Mouse (Mus musculus): ENCODE measurements around the gene Npnt. TPM values are rescaled to one million over a fixed set of nuclear protein-coding genes. Genes with fewer than 3 reads are reported as not detected.
A peak's percentile ranks its signal among the peaks of the same experiment; 100 is the strongest.

The Npnt gene
- polyA plus RNA-seq, 1 experiment from 2014 or later = 126 TPM

GRCm38 (mm10) chr3:132865596-132865995, 84.5 kb downstream of the Npnt start:
- 68% methylated on average over 4 of the region's 4 CpGs for WGBS
- Histone ChIP-seq H3K27ac (peak overlapping the region; percentile 87), H3K36me3 (no peaks in the 10 kb centered on the region), H3K4me1 (peaks cover 42% of the 10 kb centered on the region), H3K9ac (no peak overlapping the region), H3K9me3 (replicated peaks) (no peaks in the 10 kb centered on the region), H3K4me3 (replicated peaks) (no peak overlapping the region), H3K27me3 (no peaks in the 10 kb centered on the region), H3K4me2 (0 out of 2 replicates have a peak overlapping the region, but pooled peaks have one; percentile 28)
- peak; percentile 89 for ATAC-seq (replicated peaks; ENCODE audit: low FRiP score)

- no peaks in the 10 kb centered on the region for H3K27me3 ChIP-seq
- no peak overlapping the region for H3K9ac ChIP-seq
- peak overlapping the region; percentile 87 for H3K27ac ChIP-seq
- no peaks in the 10 kb centered on the region for H3K9me3 ChIP-seq (replicated peaks)
- H3K4me2 ChIP-seq = no peak overlapping the region
- no peak overlapping the region for H3K4me3 ChIP-seq (replicated peaks)
- H3K36me3 ChIP-seq = no peaks in the 10 kb centered on the region
- 86% methylated on average over 8 of the region's 8 CpGs for WGBS
- ATAC-seq (replicated peaks; ENCODE audit: low FRiP score) = no peak
- H3K4me1 ChIP-seq = peaks cover 44% of the 10 kb centered on the region
Measured at GRCm38 (mm10) chr3:132864986-132865385, 85.1 kb downstream of the Npnt start.

- 76% methylated on average over 14 of the region's 14 CpGs for WGBS
- Histone ChIP-seq H3K36me3 (no peaks in the 10 kb centered on the region), H3K27ac (peak overlapping the region; percentile 87), H3K4me3 (replicated peaks) (no peak overlapping the region), H3K9ac (no peak overlapping the region), H3K4me2 (no peak overlapping the region), H3K4me1 (peaks cover 47% of the 10 kb centered on the region), H3K9me3 (replicated peaks) (no peaks in the 10 kb centered on the region), H3K27me3 (no peaks in the 10 kb centered on the region)
- no peak for ATAC-seq (replicated peaks; ENCODE audit: low FRiP score)
Measured at GRCm38 (mm10) chr3:132864329-132864919, 85.7 kb downstream of the Npnt start.

GRCm38 (mm10) chr3:132863843-132864242, 86.2 kb downstream of the Npnt start:
- no peak overlapping the region for H3K4me3 ChIP-seq (replicated peaks)
- peaks cover 47% of the 10 kb centered on the region for H3K4me1 ChIP-seq
- WGBS = 70% methylated on average over 13 of the region's 13 CpGs
- no peaks in the 10 kb centered on the region for H3K36me3 ChIP-seq
- ATAC-seq (replicated peaks; ENCODE audit: low FRiP score) = no peak
- H3K27ac ChIP-seq = peak overlapping the region; percentile 87
- no peaks in the 10 kb centered on the region for H3K9me3 ChIP-seq (replicated peaks)
- no peak overlapping the region for H3K4me2 ChIP-seq
- no peaks in the 10 kb centered on the region for H3K27me3 ChIP-seq
- no peak overlapping the region for H3K9ac ChIP-seq

GRCm38 (mm10) chr3:132860796-132861195, 89.3 kb downstream of the Npnt start:
- H3K36me3 ChIP-seq = no peaks in the 10 kb centered on the region
- H3K9me3 ChIP-seq (replicated peaks) = no peaks in the 10 kb centered on the region
- no peak overlapping the region for H3K9ac ChIP-seq
- H3K4me3 ChIP-seq (replicated peaks) = no peak overlapping the region
- H3K27ac ChIP-seq = no peak overlapping the region
- H3K4me2 ChIP-seq = no peak overlapping the region
- H3K4me1 ChIP-seq = peaks cover 51% of the 10 kb centered on the region
- ATAC-seq (replicated peaks; ENCODE audit: low FRiP score) = no peak
- WGBS = 72% methylated on average over 8 of the region's 8 CpGs
- H3K27me3 ChIP-seq = no peaks in the 10 kb centered on the region

- H3K9ac ChIP-seq = no peak overlapping the region
- ATAC-seq (replicated peaks; ENCODE audit: low FRiP score) = no peak
- H3K36me3 ChIP-seq = no peaks in the 10 kb centered on the region
- 87% methylated on average over 7 of the region's 7 CpGs for WGBS
- no peak overlapping the region for H3K27ac ChIP-seq
- no peak overlapping the region for H3K4me3 ChIP-seq (replicated peaks)
- H3K4me1 ChIP-seq = peaks cover 50% of the 10 kb centered on the region
- H3K4me2 ChIP-seq = no peak overlapping the region
- no peaks in the 10 kb centered on the region for H3K27me3 ChIP-seq
- no peaks in the 10 kb centered on the region for H3K9me3 ChIP-seq (replicated peaks)
Measured at GRCm38 (mm10) chr3:132859573-132859972, 90.5 kb downstream of the Npnt start.

GRCm38 (mm10) chr3:132858849-132859248, 91.2 kb downstream of the Npnt start:
- Histone ChIP-seq H3K27ac (0 out of 2 replicates have a peak overlapping the region, but pooled peaks have one; percentile 0), H3K4me2 (no peak overlapping the region), H3K27me3 (no peaks in the 10 kb centered on the region), H3K9ac (no peak overlapping the region), H3K4me3 (replicated peaks) (no peak overlapping the region), H3K36me3 (no peaks in the 10 kb centered on the region), H3K4me1 (peaks cover 45% of the 10 kb centered on the region), H3K9me3 (replicated peaks) (no peaks in the 10 kb centered on the region)
- no peak for ATAC-seq (replicated peaks; ENCODE audit: low FRiP score)
- WGBS = 63% methylated on average over 11 of the region's 11 CpGs

GRCm38 (mm10) chr3:132856651-132857050, 93.4 kb downstream of the Npnt start:
- ATAC-seq (replicated peaks; ENCODE audit: low FRiP score) = no peak
- Histone ChIP-seq H3K4me1 (peaks cover 51% of the 10 kb centered on the region), H3K27me3 (no peaks in the 10 kb centered on the region), H3K4me2 (no peak overlapping the region), H3K9ac (no peak overlapping the region), H3K4me3 (replicated peaks) (no peak overlapping the region), H3K27ac (no peak overlapping the region), H3K9me3 (replicated peaks) (no peaks in the 10 kb centered on the region), H3K36me3 (no peaks in the 10 kb centered on the region)
- WGBS = 18% methylated on average over 6 of the region's 6 CpGs

GRCm38 (mm10) chr3:132855458-132856212, 94.5 kb downstream of the Npnt start:
- 0 out of 2 replicates have a peak overlapping the region, but pooled peaks have one; percentile 12 for H3K4me2 ChIP-seq
- H3K4me3 ChIP-seq (replicated peaks) = no peak overlapping the region
- WGBS = 46% methylated on average over 9 of the region's 9 CpGs
- no peaks in the 10 kb centered on the region for H3K36me3 ChIP-seq
- H3K4me1 ChIP-seq = peaks cover 48% of the 10 kb centered on the region
- H3K27ac ChIP-seq = 0 out of 2 replicates have a peak overlapping the region, but pooled peaks have one; percentile 37
- no peaks in the 10 kb centered on the region for H3K9me3 ChIP-seq (replicated peaks)
- no peaks in the 10 kb centered on the region for H3K27me3 ChIP-seq
- H3K9ac ChIP-seq = no peak overlapping the region
- peak; percentile 64 for ATAC-seq (replicated peaks; ENCODE audit: low FRiP score)

GRCm38 (mm10) chr3:132854271-132854670, 95.8 kb downstream of the Npnt start:
- WGBS = 81% methylated on average over 9 of the region's 9 CpGs
- H3K4me2 ChIP-seq = no peak overlapping the region
- H3K4me1 ChIP-seq = peaks cover 37% of the 10 kb centered on the region
- H3K36me3 ChIP-seq = no peaks in the 10 kb centered on the region
- H3K9ac ChIP-seq = no peak overlapping the region
- ATAC-seq (replicated peaks; ENCODE audit: low FRiP score) = no peak
- no peaks in the 10 kb centered on the region for H3K27me3 ChIP-seq
- H3K4me3 ChIP-seq (replicated peaks) = no peak overlapping the region
- no peaks in the 10 kb centered on the region for H3K9me3 ChIP-seq (replicated peaks)
- H3K27ac ChIP-seq = no peak overlapping the region

GRCm38 (mm10) chr3:132851841-132852728, 98.0 kb downstream of the Npnt start:
- Histone ChIP-seq H3K36me3 (no peaks in the 10 kb centered on the region), H3K4me3 (replicated peaks) (no peak overlapping the region), H3K9ac (no peak overlapping the region), H3K9me3 (replicated peaks) (no peaks in the 10 kb centered on the region), H3K27me3 (no peaks in the 10 kb centered on the region), H3K4me2 (no peak overlapping the region), H3K27ac (no peak overlapping the region), H3K4me1 (peaks cover 25% of the 10 kb centered on the region)
- ATAC-seq (replicated peaks; ENCODE audit: low FRiP score) = no peak
- 67% methylated on average over 28 of the region's 28 CpGs for WGBS

GRCm38 (mm10) chr3:132851417-132851816, 98.7 kb downstream of the Npnt start:
- Histone ChIP-seq H3K4me3 (replicated peaks) (no peak overlapping the region), H3K36me3 (no peaks in the 10 kb centered on the region), H3K27me3 (no peaks in the 10 kb centered on the region), H3K4me2 (no peak overlapping the region), H3K27ac (no peak overlapping the region), H3K4me1 (peaks cover 21% of the 10 kb centered on the region), H3K9ac (no peak overlapping the region), H3K9me3 (replicated peaks) (no peaks in the 10 kb centered on the region)
- 74% methylated on average over 1 of the region's 1 CpGs for WGBS
- ATAC-seq (replicated peaks; ENCODE audit: low FRiP score) = no peak
